Mouse (Mus musculus) CH12.LX (cell line): ENCODE data around the gene P4ha3.

Source experiments
- MAFK ChIP-seq: IDR thresholded peaks from 2 replicates; pipeline ENCODE4 v1.6.1; 2011; ENCODE audit warnings: low read length, improper control_type of control experiment; ENCODE audit not compliant: insufficient replicate concordance
- NRF1 ChIP-seq: IDR thresholded peaks from 2 replicates; pipeline ENCODE4 v1.6.1; 2014; ENCODE audit warnings: low read depth, mild to moderate bottlenecking, inconsistent platforms, low read length, improper control_type of control experiment, moderate library complexity
- POLR2A ChIP-seq: IDR thresholded peaks from 2 replicates; pipeline ENCODE4 v1.6.1; 2011; ENCODE audit warnings: low read depth, mild to moderate bottlenecking, improper control_type of control experiment, low read length

- no peak for TF ChIP-seq POLR2A
- no peak for TF ChIP-seq MAFK
- no peak for TF ChIP-seq NRF1
Observed at GRCm38 (mm10) chr7:100279803-100280202, 5.5 kb upstream of the P4ha3 start.
